Mouse (Mus musculus) adrenal gland, postnatal 25 days (tissue): ENCODE results near the gene Acox2. TPM values are rescaled to one million over a fixed set of nuclear protein-coding genes. Genes with fewer than 3 reads are reported as not detected.

ENCODE experiments used
- DNase-seq: peaks from one replicate; pipeline ENCODE4 v3.0.0; 2021; ENCODE audit warnings: mixed read lengths
- total RNA-seq: library from RNA; stranded (reverse); gene quantifications from 2 replicates; pipeline ENCODE4 v1.2.3, GENCODE M21; 2021

Acox2 gene
- total RNA-seq, 1 experiment from 2014 or later, result 0.43 TPM

DNA sequence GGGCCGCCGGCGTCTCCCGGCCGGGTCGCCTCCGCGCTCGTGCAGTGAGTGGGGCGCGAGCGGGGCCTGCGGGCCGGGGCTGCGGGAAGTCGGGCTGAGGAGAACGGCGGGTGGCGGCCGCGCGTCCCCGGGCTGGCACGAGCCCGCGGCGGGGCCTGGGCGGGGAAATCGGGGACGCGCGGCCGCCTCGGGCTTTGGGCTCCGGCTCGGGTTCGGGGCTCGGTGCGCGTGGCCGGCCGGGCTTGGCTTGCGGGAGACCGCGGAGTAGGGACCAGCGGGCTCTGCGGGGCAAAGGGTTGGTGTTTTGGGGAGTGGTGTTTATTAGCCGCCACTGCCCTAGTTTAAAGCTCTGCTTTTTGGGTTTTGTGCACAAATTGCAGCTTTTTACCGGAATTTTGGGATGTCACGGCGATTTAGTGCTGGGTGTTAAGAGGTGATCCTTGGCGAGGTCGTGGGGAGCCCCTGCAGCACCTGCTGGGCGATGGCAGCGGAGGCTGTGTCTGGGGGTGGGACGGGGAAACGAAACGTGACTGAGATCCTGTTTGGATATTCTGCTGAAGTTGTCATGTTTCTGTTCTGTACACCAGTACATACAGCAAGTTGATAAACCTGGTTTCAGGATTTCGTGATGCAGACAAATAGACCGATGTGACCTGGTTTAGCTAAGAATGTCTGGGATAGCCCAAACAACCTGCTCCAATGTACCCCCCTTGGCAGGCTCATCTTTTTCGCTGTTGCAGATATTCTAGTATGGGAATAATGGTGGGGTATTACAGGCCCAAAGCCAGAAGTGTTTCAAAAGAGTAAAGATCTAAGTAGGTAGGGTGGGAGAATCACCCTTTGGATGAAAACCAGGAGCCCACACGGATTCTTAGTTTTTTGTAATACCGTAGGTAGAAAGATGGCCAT is 44.6 kb downstream of the Acox2 start:
- peak; percentile 85 for DNase-seq

- peak; percentile 100 for DNase-seq
These were observed 45.3 kb downstream of the Acox2 start, which contains the start of gene Kctd6 for GRCm38 (mm10) chr14:8213803-8214224. TSS of gene Kctd6 (plus strand) at chr14:8214140.

GRCm38 (mm10) chr14:8212996-8213395 is 46.2 kb downstream of the Acox2 start:
- DNase-seq, result no peak

- DNase-seq, result no peak
These were observed 49.3 kb downstream of the Acox2 start for GRCm38 (mm10) chr14:8209896-8210295.

DNA sequence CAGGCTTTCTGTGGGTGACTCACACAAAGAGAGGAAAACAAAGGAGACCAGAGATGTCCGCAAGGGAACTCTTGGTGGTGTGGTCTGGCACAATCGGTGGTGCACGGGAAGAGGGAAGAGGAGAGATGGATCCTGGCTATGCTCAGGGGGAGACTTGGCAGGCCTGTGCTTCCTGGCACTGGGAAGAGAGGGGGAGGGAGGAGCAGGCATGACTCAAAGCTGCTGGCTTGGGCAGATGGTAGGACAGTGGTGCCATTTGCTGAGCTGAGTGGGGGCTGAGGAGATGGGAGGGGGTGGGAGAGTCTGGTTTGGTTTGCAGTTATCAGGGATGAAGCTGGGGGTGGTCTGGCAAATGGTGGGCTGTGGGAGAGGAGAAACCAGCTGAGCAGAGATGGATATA is 50.3 kb downstream of the Acox2 start:
- peak; percentile 42 for DNase-seq

DNA sequence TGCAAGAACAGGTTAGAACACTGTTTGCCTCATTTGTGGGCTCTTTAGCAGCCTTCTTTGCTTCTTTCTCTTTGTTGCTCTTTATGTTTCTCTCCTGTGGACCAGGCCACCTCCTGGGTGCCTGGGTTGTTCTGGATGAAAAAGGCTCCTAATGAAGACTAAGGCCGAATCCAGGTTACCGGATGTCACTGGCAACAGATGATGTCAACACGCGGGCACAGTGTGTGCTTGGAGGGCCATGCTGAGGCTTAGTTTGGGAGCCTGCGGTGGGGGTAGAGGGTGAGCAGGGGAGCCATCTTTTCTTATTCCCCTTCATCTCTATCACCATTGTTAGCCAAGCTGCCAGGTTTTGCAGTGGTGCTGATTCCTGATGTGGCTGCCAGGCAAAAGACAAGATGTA is 51.6 kb downstream of the Acox2 start:
- DNase-seq, result no peak

DNA sequence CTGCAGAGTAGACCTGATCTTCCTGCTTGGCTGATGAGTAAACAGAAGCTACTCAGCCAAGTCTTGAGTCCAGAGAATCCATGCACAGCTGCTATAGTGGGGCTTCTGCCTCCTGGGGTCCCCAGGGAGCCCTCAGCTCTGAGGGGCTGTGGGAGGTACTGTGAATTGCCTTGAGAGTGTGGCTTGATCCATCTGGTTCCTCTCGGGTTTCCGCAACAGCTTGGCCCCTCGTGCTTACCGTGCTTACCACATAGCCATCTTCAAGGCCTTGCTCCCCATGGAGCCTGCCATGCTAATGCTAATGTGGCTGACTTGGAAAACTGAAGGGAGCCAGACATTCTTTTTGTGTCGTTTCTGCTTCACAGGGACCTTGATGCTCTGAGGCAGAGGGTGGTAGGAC is 52.0 kb downstream of the Acox2 start:
- DNase-seq, result no peak

DNA sequence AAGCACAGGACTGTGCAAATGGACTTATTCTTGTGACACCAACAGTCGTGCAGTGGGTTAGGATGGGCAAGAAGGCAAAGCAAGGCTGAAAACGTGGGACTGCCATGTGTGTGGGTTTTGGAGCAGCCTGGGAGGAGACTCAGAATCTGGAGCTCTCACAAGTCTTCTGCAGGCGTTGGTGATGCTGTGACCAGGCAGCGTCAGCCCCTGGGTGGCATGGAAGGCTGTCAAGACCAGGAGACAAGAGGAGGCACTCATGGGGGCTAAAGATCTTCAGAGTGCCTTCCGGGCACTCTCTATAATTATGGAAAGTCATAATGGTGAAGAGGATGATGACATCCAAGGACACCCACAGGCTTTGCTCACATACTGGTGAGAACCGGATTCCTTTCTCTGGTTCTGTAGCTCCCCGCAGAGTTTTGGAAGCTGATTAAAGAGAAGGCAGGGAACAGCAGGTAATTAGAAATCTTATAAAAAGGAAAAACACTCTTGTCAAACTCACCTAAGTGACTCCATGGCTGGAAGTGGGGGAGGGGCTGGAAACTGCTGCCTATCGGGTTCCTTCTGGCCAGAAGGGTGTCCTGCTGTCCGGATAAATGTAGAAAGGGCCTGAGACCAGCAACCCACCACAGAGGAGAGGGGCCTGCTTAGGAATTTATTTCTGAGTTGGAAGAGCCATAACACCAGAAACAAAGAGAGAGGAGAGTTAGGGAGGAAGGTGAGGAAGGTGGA is 52.8 kb downstream of the Acox2 start:
- DNase-seq, result no peak

GRCm38 (mm10) chr14:8201715-8202114 is 57.4 kb downstream of the Acox2 start:
- DNase-seq, result no peak

DNA sequence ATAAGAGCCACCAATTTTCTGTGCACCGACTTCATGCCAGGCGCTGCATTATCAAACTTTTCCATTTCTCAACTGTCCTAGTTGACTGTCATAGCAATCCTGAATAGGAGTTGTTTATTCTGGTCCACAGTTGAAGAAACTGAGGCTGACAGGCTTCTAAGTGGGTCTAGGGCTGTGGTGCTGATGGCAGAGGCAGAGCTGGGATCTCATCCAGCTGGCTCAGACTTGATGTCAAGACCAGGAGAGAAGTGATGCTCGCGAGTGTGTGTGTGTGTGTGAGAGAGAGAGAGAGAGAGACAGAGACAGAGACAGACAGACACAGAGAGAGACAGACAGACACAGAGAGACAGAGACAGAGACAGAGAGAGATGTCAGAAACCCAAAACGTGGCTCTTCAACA is 58.4 kb downstream of the Acox2 start:
- DNase-seq, result no peak

DNA sequence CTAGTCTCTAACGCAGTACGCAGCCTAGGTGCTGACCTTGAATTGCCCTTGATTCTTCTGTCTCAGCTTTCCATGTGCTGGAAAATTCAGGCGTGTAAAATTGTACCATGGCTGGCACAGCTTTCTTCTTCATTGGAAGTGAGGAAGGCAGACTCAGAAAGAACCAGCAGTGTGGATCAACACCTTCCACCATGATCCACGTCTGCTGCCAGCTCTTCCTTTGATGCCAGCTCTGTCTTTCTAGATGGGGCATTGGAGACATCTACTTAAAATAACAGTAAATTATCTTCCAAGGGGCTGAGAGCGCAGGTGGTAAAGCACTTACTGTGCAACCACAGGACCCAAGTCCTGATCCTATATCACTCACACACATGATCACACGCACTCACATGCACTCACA is 66.4 kb downstream of the Acox2 start:
- no peak for DNase-seq

DNA sequence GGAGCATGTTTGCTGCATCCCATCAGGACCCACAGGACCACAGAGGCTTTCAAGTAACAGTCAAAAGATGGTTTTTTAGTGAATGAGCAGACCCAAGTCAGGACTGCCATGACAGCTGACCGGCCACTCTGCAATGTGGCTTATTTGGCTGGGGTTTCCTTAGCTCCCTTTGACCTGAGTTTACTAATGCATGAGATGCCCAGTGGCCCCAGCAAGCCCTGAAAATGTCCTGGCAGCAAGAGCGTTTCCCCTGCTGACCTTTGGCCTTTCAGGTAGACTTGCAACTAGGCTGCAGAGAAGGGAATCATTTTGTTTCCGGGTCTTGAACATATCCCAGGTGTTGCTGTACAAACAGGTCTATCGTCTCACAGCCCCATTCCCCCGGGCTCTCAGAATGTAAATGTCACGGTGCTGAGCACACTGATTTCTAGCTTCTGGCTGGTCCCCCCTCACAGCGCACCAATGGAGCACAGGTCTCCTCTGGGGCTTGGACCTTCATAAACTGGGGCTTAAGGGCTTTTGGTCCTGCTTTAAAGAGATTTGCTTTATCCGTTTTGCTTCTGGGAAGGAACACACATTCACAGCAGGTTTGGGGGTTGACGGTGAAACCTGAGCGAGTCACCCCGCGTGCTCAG is 67.7 kb downstream of the Acox2 start:
- no peak for DNase-seq

GRCm38 (mm10) chr14:8190556-8190955 is 68.6 kb downstream of the Acox2 start:
- no peak for DNase-seq

DNA sequence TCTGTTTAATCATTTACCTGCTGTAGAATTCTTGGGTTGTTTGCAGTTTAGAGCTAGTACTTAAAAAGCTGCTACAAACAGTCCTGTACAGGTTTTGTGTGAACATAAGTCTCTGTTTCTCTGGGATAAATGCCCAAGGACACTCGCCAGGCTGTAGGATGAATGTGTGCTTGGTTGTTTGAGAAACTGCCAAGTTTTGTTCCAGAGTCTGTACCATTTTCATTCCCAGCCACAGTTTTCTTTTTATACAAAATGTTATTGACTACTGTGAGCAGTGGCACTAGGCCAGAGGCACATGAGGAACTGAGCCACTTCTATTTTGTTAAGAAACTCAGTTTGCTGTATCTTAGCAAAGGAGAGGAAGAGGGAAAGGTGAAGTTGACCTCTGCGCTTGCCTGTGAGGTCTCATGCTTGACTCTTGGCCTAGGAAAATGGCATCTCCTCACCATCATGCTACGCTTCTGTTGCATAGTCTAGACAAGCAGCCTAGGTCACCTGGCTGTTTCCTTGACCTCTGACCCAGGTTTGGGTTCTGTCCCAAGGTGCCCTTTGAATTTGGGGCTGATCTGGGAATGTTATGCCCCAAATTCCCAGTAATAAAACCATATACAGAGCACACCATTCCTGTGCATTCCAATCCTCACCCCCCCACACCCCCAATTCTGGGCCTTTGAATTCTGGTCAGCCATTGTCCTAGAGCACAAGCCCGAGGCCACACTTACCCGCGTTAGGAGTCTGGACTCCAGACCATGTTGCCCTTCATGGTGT is 72.7 kb downstream of the Acox2 start:
- peak; percentile 23 for DNase-seq

DNA sequence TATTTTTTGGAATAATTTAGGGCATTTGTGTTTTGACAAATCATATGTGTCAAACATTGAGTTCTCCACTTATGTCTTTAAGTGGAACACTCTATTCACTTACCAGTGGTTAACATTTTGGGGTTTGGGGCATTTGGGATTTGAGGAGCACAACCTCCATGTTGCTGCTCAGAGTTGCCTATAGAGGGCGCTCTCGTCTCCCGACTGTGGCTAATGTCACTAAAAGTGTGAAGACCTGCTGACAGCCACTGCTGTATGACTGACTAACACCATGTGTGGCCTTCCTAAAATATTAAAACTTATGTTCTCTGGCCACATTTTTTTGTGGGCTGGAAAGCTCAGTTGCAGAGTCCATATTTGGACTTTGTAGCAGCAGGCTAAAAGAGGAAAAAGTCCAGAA is 75.8 kb downstream of the Acox2 start:
- no peak for DNase-seq

DNA sequence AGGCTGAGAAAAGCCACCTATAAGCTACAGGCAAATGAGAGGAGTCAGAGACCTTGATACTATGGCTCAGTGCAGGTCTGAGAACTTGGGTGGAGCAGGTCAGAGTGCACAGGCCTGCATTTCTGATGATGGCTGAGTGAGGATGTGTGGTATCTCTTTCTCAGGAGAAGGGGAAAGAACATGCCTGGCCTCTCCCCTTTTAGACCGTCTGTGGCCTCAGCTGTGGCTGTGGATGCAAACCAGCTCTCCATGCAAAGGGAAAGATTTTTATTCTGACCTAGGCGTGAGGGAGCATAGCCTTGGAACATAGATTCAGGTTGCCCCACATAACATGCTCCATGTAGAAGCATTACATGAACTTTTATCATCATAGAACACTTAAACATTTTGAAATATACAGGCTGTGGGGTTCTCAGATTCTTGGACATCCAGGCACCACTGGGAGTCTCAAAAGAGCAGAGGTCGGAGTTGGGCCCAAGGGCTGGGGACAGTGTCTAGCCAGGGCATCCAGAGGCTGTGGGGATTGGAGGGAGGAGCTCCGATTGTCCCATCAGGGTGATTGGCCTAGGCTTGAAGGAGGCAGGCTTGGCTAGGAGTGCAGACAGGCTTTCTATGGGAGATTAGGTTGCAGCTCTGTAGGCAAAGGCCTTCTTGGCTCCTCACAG is 78.7 kb downstream of the Acox2 start:
- no peak for DNase-seq

- DNase-seq, result peak; percentile 37
These were observed 82.9 kb downstream of the Acox2 start for GRCm38 (mm10) chr14:8176251-8176650.
